9 mouse cellular contexts compared by ENCODE assay signal in the genomic region with DNA sequence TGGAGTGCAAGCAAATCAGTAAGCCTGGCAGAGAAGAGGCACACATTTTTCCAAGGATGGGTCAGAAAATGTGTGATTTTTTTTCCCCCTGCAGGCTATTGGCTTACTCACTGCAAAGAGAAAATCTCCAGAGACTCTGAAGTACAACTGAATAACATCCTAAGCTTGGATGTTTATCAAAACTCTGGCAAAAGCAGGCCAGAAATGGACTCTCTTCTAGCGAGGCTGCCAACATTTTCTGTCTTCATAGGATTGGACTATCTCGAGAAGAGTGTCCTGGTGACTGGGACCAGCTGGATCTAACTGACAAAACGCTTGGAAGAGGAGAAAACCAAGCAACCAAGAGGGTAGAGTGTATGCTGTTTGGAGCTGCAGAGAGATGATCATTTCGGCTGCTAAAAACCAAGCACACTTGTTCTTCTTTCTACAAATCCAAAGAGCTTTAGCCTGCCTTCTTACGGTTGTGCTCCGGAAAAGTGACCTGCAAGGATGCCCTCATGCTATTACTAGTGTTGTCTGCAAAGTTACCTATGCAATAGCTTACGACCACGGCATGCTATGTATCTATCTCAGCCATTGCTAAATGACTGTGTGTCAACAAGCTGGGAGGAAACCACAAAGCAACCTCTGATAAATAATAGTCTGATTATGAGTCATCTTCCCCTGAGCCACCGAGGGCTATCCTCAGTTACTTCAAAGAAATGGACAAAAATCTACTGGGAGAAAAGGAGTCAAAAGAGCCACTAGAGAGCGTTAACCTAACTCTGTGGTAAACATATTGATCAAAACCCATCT. TPM values are rescaled to one million over a fixed set of nuclear protein-coding genes. Genes with fewer than 3 reads are reported as not detected.
A peak's percentile ranks its signal among the peaks of the same experiment; 100 is the strongest.
DNase-seq lines count a peak whose midpoint lies in the region; ATAC-seq and TF ChIP-seq lines count a peak whose summit lies in the region.
"Had no signal": no experiment of that assay in that cellular context is flagged by ENCODE, and none has a peak within 500 bp of the region (broad histone marks: within the 10 kb centered on the region; RNA-seq: fewer than 3 reads in every experiment).

No protein-coding gene starts in this region.

- H3K27me3 ChIP-seq in myocyte (ENCODE audit: control insufficient read depth, insufficient read depth, insufficient read length) = no peaks in the 10 kb centered on the region
- H3K27me3 ChIP-seq in liver, embryonic 12.5 days (replicated peaks) = no peaks in the 10 kb centered on the region
- H3K27me3 ChIP-seq: megakaryocyte, embryonic 14.5 days had no signal

- ATAC-seq in inflammation-experienced regulatory T-cells, adult 6 months = peak; percentile 98
- no peak for ATAC-seq in liver, embryonic 12.5 days

- H3K9me3 ChIP-seq in liver, embryonic 12.5 days (replicated peaks) = no peaks in the 10 kb centered on the region

- H3K4me2 ChIP-seq in myocyte (ENCODE audit: low read depth) = peak overlapping the region; percentile 20
- H3K4me2 ChIP-seq in liver, embryonic 12.5 days = no peak overlapping the region

- H3K36me3 ChIP-seq in myocyte (ENCODE audit: control insufficient read depth, insufficient read depth) = no peaks in the 10 kb centered on the region
- H3K36me3 ChIP-seq in liver, embryonic 12.5 days = no peaks in the 10 kb centered on the region

- peak; percentile 11 for DNase-seq in left cerebral cortex, postnatal 4 days
- no peak for DNase-seq in left cerebral cortex, postnatal 10 days (ENCODE audit: extremely low spot score in 1 of 2, low spot score in 2 of 2)
- no peak for DNase-seq in left cerebral cortex, postnatal 14 days (ENCODE audit: low spot score in 2 of 2)
- DNase-seq in layer of hippocampus, adult 9-11 months = no peak

- no peaks in the 10 kb centered on the region; the same call in 1 of the 2 replicates for H3K4me1 ChIP-seq in brown adipose tissue, adult 24 weeks (ENCODE audit: control insufficient read depth, insufficient read depth, insufficient read length, low read length)
- no peaks in the 10 kb centered on the region for H3K4me1 ChIP-seq in liver, embryonic 12.5 days

- H3K27ac ChIP-seq in brown adipose tissue, adult 24 weeks (replicated peaks; ENCODE audit: low read depth, low read length) = peak overlapping the region; percentile 33; the same call in 1 of the 2 replicates
- no peak overlapping the region for H3K27ac ChIP-seq in liver, embryonic 12.5 days

- no peak overlapping the region for H3K4me3 ChIP-seq in brown adipose tissue, adult 24 weeks (ENCODE audit: insufficient read depth, low read depth, low read length)
- no peak overlapping the region for H3K4me3 ChIP-seq in myocyte
- no peak overlapping the region for H3K4me3 ChIP-seq in liver, embryonic 12.5 days
- H3K4me3 ChIP-seq: megakaryocyte, embryonic 14.5 days had no signal

- no peak for TF ChIP-seq POLR2A in myocyte (IDR thresholded peaks at IDR 0.05; ENCODE audit: insufficient read length, low read depth)

- H3ac ChIP-seq in myocyte (ENCODE audit: control insufficient read depth, insufficient read length) = no peak overlapping the region

- no peaks in the 10 kb centered on the region for H3K79me2 ChIP-seq in myocyte (ENCODE audit: control insufficient read depth, insufficient read depth)

- intact Hi-C loops in left cerebral cortex, postnatal 4 days (cut with DNase I) = no loop called here
- intact Hi-C loops in left cerebral cortex, postnatal 10 days (cut with DNase I) = no loop called here
- intact Hi-C loops in left cerebral cortex, postnatal 14 days (cut with DNase I) = no loop called here

- H3K9ac ChIP-seq in liver, embryonic 12.5 days = no peak overlapping the region

- 43% methylated on average over 10 of the region's 10 CpGs for WGBS in liver, embryonic 12.5 days (ENCODE audit: insufficient replicate concordance)

TF ChIP-seq in myocyte, 11 proteins besides CTCF, POLR2A, EP300 and RAD21:
- peak; percentile 57; the same call in 1 of the 2 replicates for TF ChIP-seq CEBPB (IDR thresholded peaks at IDR 0.05; ENCODE audit: insufficient read depth, poor library complexity, severe bottlenecking)
- TF ChIP-seq MAX (IDR thresholded peaks at IDR 0.05; ENCODE audit: low read depth) = no peak
TF ChIP-seq in myocyte: peak in this region for 1.

RNA-seq across cellular contexts. Expression of a gene that starts 36.1 kb away (rescaled TPM):
- total RNA-seq in left cerebral cortex, postnatal 4 days (2021) = 10 to 100 TPM; 27.5 to 35.5 TPM
- total RNA-seq in left cerebral cortex, postnatal 10 days (2021) = 10 to 100 TPM; 23.3 to 24.6 TPM
- polyA plus RNA-seq in brown adipose tissue, adult 24 weeks (2012; ENCODE audit: insufficient read depth, insufficient read length, missing spikeins) = 10.1 and 13.3 TPM in 2 replicates
- 10 to 100 TPM; 52.1 to 67.1 (median 63.0) TPM for polyA plus RNA-seq in inflammation-experienced regulatory T-cells, adult 6 months (2017; shearing (Covaris generic))
- 16.0 TPM for polyA plus RNA-seq in myocyte (2012; fragmentation: generic; extraction: Trizol)
- total RNA-seq in left cerebral cortex, postnatal 14 days (2021) = 10 to 100 TPM; 25.0 to 26.7 TPM
- polyA plus RNA-seq in liver, embryonic 12.5 days (2016; fragmentation: Nextera tagmentation; extraction: Ambion mirVana) = 14.4 and 14.7 TPM in 2 replicates
